Mouse (Mus musculus): ENCODE results near the gene Mme. TPM values are rescaled to one million over a fixed set of nuclear protein-coding genes. Genes with fewer than 3 reads are reported as not detected.

Mme gene
- polyA plus RNA-seq, 1 experiment from 2014 or later: 3.3 TPM

- H3K9me3 ChIP-seq (ENCODE audit: control insufficient read depth, low read length): no peaks in the 10 kb centered on the region
- H3K27ac ChIP-seq (replicated peaks; ENCODE audit: low read depth, low read length): no peak overlapping the region
- H3K4me1 ChIP-seq (ENCODE audit: control insufficient read depth, insufficient read depth, low read length): peaks cover 6% of the 10 kb centered on the region; the same call in 1 of the 2 replicates
- no peaks in the 10 kb centered on the region for H3K36me3 ChIP-seq (ENCODE audit: control insufficient read depth, insufficient read depth, low read length)
- ATAC-seq (ENCODE audit: low FRiP score, low TSS enrichment) (no peak), DNase-seq (no peak)
- peaks cover 15% of the 10 kb centered on the region for H3K27me3 ChIP-seq (ENCODE audit: control insufficient read depth, insufficient read depth, low read length)
- peak overlapping the region; percentile 100 for H3K4me2 ChIP-seq (ENCODE audit: low read length)
- H3K9ac ChIP-seq (replicated peaks; ENCODE audit: low read length): peak overlapping the region; percentile 61
- H3K4me3 ChIP-seq (replicated peaks; ENCODE audit: low read depth, low read length): peak overlapping the region; percentile 75
- 42% methylated on average over 4 of the region's 4 CpGs for WGBS
These were observed 53.5 kb downstream of the Mme start for GRCm38 (mm10) chr3:63294791-63295190.

- Histone ChIP-seq H3K36me3 (ENCODE audit: control insufficient read depth, insufficient read depth, low read length) (no peaks in the 10 kb centered on the region), H3K4me3 (replicated peaks; ENCODE audit: low read depth, low read length) (peak overlapping the region; percentile 75), H3K9ac (replicated peaks; ENCODE audit: low read length) (peak overlapping the region; percentile 61), H3K9me3 (ENCODE audit: control insufficient read depth, low read length) (no peaks in the 10 kb centered on the region), H3K27me3 (ENCODE audit: control insufficient read depth, insufficient read depth, low read length) (peaks cover 15% of the 10 kb centered on the region), H3K27ac (replicated peaks; ENCODE audit: low read depth, low read length) (no peak overlapping the region), H3K4me2 (ENCODE audit: low read length) (peak overlapping the region; percentile 100), H3K4me1 (ENCODE audit: control insufficient read depth, insufficient read depth, low read length) (peaks cover 6% of the 10 kb centered on the region; the same call in 1 of the 2 replicates)
- ATAC-seq (ENCODE audit: low FRiP score, low TSS enrichment) (peak; percentile 81), DNase-seq (peak; percentile 72)
- WGBS: under 1% methylated on average over 21 of the region's 21 CpGs
These were observed 53.9 kb downstream of the Mme start for GRCm38 (mm10) chr3:63295237-63295636.

DNA sequence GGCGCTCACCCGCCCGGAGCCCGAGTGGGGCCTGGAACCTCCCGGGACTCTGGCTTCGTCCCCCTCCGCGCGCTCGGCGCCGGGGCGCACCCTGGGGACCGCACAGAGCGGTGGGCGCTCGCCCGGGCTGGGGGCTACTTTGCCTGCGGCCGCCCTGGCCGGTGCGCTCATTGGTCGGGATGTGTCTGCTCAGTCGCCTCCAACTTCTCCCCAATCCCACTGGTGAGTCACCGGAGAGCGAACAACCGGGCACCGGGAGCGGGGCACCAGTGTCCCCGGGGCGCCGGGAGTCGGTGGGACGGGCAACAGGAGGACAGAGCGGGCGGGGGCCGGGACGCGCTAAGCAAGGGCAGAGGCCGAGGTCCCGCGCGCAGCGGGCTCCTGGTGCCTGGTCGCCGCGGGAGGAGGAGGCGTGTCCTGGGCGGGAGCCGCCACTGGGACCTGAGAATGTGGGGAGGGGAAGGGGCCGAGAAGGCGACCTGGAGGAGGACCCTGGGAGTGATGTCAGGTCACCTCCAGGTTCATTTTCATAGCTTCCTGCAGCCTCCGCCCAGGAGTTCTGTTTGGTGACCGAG is 54.4 kb downstream of the Mme start:
- ATAC-seq (ENCODE audit: low FRiP score, low TSS enrichment): peak; percentile 86
- peak overlapping the region; percentile 100 for H3K4me2 ChIP-seq (ENCODE audit: low read length)
- H3K4me3 ChIP-seq (replicated peaks; ENCODE audit: low read depth, low read length): peak overlapping the region; percentile 75
- no peaks in the 10 kb centered on the region for H3K36me3 ChIP-seq (ENCODE audit: control insufficient read depth, insufficient read depth, low read length)
- no peaks in the 10 kb centered on the region for H3K9me3 ChIP-seq (ENCODE audit: control insufficient read depth, low read length)
- H3K27ac ChIP-seq (replicated peaks; ENCODE audit: low read depth, low read length): no peak overlapping the region
- H3K9ac ChIP-seq (replicated peaks; ENCODE audit: low read length): peak overlapping the region; percentile 61
- under 1% methylated on average over 54 of the region's 54 CpGs for WGBS
- H3K27me3 ChIP-seq (ENCODE audit: control insufficient read depth, insufficient read depth, low read length): peaks cover 15% of the 10 kb centered on the region
- peaks cover 6% of the 10 kb centered on the region; the same call in 1 of the 2 replicates for H3K4me1 ChIP-seq (ENCODE audit: control insufficient read depth, insufficient read depth, low read length)
- no peak for DNase-seq

DNA sequence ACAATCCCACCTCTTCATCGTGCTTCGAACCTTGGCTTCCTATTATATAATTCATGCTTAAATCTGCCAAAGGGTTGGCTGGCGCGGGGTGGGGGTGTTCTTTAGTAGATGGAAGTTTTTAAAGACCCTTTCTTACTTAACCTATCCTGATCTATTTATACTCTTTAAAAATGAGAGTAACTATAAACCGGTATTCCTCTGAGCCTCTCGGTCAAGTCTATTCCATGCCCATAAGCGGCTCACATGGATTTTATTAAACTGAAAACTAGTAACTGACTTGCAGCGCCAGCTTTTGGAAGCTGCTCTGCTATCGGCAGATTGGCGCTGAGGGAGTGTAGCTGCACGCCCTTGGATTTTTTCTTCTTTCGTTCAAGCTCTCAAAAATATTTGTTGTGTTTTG is 55.1 kb downstream of the Mme start:
- peak; percentile 46 for DNase-seq
- Histone ChIP-seq H3K9ac (replicated peaks; ENCODE audit: low read length) (no peak overlapping the region), H3K36me3 (ENCODE audit: control insufficient read depth, insufficient read depth, low read length) (no peaks in the 10 kb centered on the region), H3K4me1 (ENCODE audit: control insufficient read depth, insufficient read depth, low read length) (peaks cover 6% of the 10 kb centered on the region; the same call in 1 of the 2 replicates), H3K9me3 (ENCODE audit: control insufficient read depth, low read length) (no peaks in the 10 kb centered on the region), H3K27me3 (ENCODE audit: control insufficient read depth, insufficient read depth, low read length) (peaks cover 15% of the 10 kb centered on the region), H3K4me3 (replicated peaks; ENCODE audit: low read depth, low read length) (peak overlapping the region; percentile 75), H3K27ac (replicated peaks; ENCODE audit: low read depth, low read length) (no peak overlapping the region), H3K4me2 (ENCODE audit: low read length) (peak overlapping the region; percentile 100)
- 12% methylated on average over 12 of the region's 12 CpGs for WGBS
- ATAC-seq (ENCODE audit: low FRiP score, low TSS enrichment): no peak

DNA sequence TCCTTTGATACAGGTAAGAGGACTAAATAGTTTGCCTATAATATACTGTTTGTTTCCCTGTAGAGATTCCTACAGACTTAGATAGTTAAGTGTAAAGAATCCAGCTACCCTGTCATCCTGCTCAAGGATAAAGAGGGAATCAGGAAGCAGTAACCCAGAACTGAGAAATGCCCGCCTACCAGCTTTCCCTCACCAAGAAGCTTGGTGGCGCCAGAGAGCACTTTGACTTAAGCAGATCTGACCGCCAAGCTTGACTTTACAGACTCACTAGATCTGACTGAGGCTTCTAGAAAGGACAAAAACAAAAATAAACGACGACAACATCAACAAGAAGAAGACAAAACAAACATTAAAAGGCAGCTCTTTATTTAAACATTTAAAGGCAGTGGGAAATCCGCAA is 56.5 kb downstream of the Mme start:
- Histone ChIP-seq H3K4me3 (replicated peaks; ENCODE audit: low read depth, low read length) (no peak overlapping the region), H3K9ac (replicated peaks; ENCODE audit: low read length) (no peak overlapping the region), H3K4me2 (ENCODE audit: low read length) (no peak overlapping the region), H3K36me3 (ENCODE audit: control insufficient read depth, insufficient read depth, low read length) (no peaks in the 10 kb centered on the region), H3K27ac (replicated peaks; ENCODE audit: low read depth, low read length) (no peak overlapping the region), H3K4me1 (ENCODE audit: control insufficient read depth, insufficient read depth, low read length) (peaks cover 6% of the 10 kb centered on the region; the same call in 1 of the 2 replicates), H3K9me3 (ENCODE audit: control insufficient read depth, low read length) (no peaks in the 10 kb centered on the region), H3K27me3 (ENCODE audit: control insufficient read depth, insufficient read depth, low read length) (peaks cover 15% of the 10 kb centered on the region)
- peak; percentile 89 for DNase-seq
- no peak for ATAC-seq (ENCODE audit: low FRiP score, low TSS enrichment)
- WGBS: 7% methylated on average over 6 of the region's 6 CpGs

DNA sequence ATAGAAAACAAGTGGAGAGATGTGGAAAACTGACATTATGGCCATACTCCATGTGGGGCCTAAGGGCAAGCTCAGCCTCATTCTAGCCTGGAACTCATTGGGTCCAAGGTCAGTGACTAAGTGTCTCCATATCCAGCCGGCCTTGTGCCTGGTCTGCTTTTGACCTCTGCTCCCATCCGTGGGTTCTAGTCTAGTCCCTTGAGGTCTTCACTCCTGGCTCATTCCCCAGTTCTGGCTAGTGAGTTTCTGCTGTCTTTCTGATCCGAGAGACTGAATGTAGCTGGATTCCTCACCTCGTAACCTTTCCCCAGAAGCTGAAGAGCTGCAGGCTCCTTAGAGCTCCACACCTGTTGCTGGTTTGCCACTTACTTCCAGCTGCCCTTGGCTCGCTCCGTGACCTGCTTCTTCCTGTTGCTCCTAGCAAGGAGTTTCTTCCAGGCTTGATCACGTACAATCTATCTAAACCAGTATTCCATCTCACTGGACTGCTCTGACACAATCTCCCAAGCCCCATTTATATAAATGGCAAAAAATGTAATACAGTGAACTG is 73.9 kb downstream of the Mme start:
- H3K36me3 ChIP-seq (ENCODE audit: control insufficient read depth, insufficient read depth, low read length): no peaks in the 10 kb centered on the region
- WGBS: 92% methylated on average over 7 of the region's 7 CpGs
- no peak overlapping the region for H3K9ac ChIP-seq (replicated peaks; ENCODE audit: low read length)
- H3K4me1 ChIP-seq (ENCODE audit: control insufficient read depth, insufficient read depth, low read length): no peaks in the 10 kb centered on the region
- ATAC-seq (ENCODE audit: low FRiP score, low TSS enrichment) (no peak), DNase-seq (no peak)
- no peaks in the 10 kb centered on the region for H3K9me3 ChIP-seq (ENCODE audit: control insufficient read depth, low read length)
- no peak overlapping the region for H3K4me2 ChIP-seq (ENCODE audit: low read length)
- no peak overlapping the region for H3K4me3 ChIP-seq (replicated peaks; ENCODE audit: low read depth, low read length)
- H3K27ac ChIP-seq (replicated peaks; ENCODE audit: low read depth, low read length): no peak overlapping the region
- H3K27me3 ChIP-seq (ENCODE audit: control insufficient read depth, insufficient read depth, low read length): no peaks in the 10 kb centered on the region

- H3K36me3 ChIP-seq (ENCODE audit: control insufficient read depth, insufficient read depth, low read length): no peaks in the 10 kb centered on the region
- DNase-seq (no peak), ATAC-seq (ENCODE audit: low FRiP score, low TSS enrichment) (no peak)
- H3K4me2 ChIP-seq (ENCODE audit: low read length): no peak overlapping the region
- H3K4me3 ChIP-seq (replicated peaks; ENCODE audit: low read depth, low read length): no peak overlapping the region
- 86% methylated on average over 3 of the region's 3 CpGs for WGBS
- H3K27me3 ChIP-seq (ENCODE audit: control insufficient read depth, insufficient read depth, low read length): no peaks in the 10 kb centered on the region
- H3K4me1 ChIP-seq (ENCODE audit: control insufficient read depth, insufficient read depth, low read length): no peaks in the 10 kb centered on the region
- no peak overlapping the region for H3K27ac ChIP-seq (replicated peaks; ENCODE audit: low read depth, low read length)
- no peak overlapping the region for H3K9ac ChIP-seq (replicated peaks; ENCODE audit: low read length)
- H3K9me3 ChIP-seq (ENCODE audit: control insufficient read depth, low read length): no peaks in the 10 kb centered on the region
These were observed 76.2 kb downstream of the Mme start for GRCm38 (mm10) chr3:63317496-63317895.

GRCm38 (mm10) chr3:63325615-63326014 is 84.3 kb downstream of the Mme start:
- Histone ChIP-seq H3K9ac (replicated peaks; ENCODE audit: low read length) (no peak overlapping the region), H3K27ac (replicated peaks; ENCODE audit: low read depth, low read length) (no peak overlapping the region), H3K4me1 (ENCODE audit: control insufficient read depth, insufficient read depth, low read length) (no peaks in the 10 kb centered on the region), H3K4me3 (replicated peaks; ENCODE audit: low read depth, low read length) (no peak overlapping the region), H3K36me3 (ENCODE audit: control insufficient read depth, insufficient read depth, low read length) (no peaks in the 10 kb centered on the region), H3K4me2 (ENCODE audit: low read length) (no peak overlapping the region), H3K9me3 (ENCODE audit: control insufficient read depth, low read length) (no peaks in the 10 kb centered on the region), H3K27me3 (ENCODE audit: control insufficient read depth, insufficient read depth, low read length) (no peaks in the 10 kb centered on the region)
- ATAC-seq (ENCODE audit: low FRiP score, low TSS enrichment): no peak
- no peak for DNase-seq
- WGBS: 79% methylated on average over 2 of the region's 2 CpGs

GRCm38 (mm10) chr3:63340110-63340509 is 98.8 kb downstream of the Mme start:
- 88% methylated on average over 2 of the region's 2 CpGs for WGBS
- no peak for ATAC-seq (ENCODE audit: low FRiP score, low TSS enrichment)
- Histone ChIP-seq H3K36me3 (ENCODE audit: control insufficient read depth, insufficient read depth, low read length) (no peaks in the 10 kb centered on the region), H3K27ac (replicated peaks; ENCODE audit: low read depth, low read length) (no peak overlapping the region), H3K27me3 (ENCODE audit: control insufficient read depth, insufficient read depth, low read length) (no peaks in the 10 kb centered on the region), H3K4me2 (ENCODE audit: low read length) (no peak overlapping the region), H3K4me1 (ENCODE audit: control insufficient read depth, insufficient read depth, low read length) (no peaks in the 10 kb centered on the region), H3K4me3 (replicated peaks; ENCODE audit: low read depth, low read length) (no peak overlapping the region), H3K9me3 (ENCODE audit: control insufficient read depth, low read length) (no peaks in the 10 kb centered on the region), H3K9ac (replicated peaks; ENCODE audit: low read length) (no peak overlapping the region)
- no peak for DNase-seq

All from midbrain, embryonic 14.5 days (tissue).